Mouse (Mus musculus) kidney, postnatal 0 days (tissue): Measurements from ENCODE around the gene Txndc17. TPM values are rescaled to one million over a fixed set of nuclear protein-coding genes. Genes with fewer than 3 reads are reported as not detected.

Experiments
- ATAC-seq: fragments of 200-750 bp; cut with Nextera tagmentation; replicated peaks from 2 replicates; pipeline ENCODE4 v1.8.0; 2017; ENCODE audit warnings: low read depth, moderate number of reproducible peaks, moderate TSS enrichment, moderate library complexity; ENCODE audit not compliant: low FRiP score
- DNase-seq: peaks from one replicate; pipeline ENCODE4 v3.0.0-alpha.2; 2016; ENCODE audit warnings: low spot score
- H3K27ac ChIP-seq: fragments of 300-500 bp; sonication (generic); 2 replicates; pipeline ENCODE4 v1.5.1; 2014; ENCODE audit warnings: mild to moderate bottlenecking
- H3K27me3 ChIP-seq: fragments of 300-500 bp; sonication (generic); 2 replicates; pipeline ENCODE4 v1.6.1; 2014; ENCODE audit warnings: low read length, mixed read lengths; ENCODE audit not compliant: insufficient read depth
- H3K36me3 ChIP-seq: fragments of 300-500 bp; sonication (generic); 2 replicates; pipeline ENCODE4 v1.6.1; 2014; ENCODE audit warnings: low read length, mixed read lengths; ENCODE audit not compliant: insufficient read depth
- H3K4me1 ChIP-seq: fragments of 300-500 bp; sonication (generic); replicated peaks from 2 replicates; pipeline ENCODE4 v1.6.1; 2014; ENCODE audit warnings: antibody characterized with exemption, low read length, mixed read lengths; ENCODE audit not compliant: insufficient read depth
- H3K4me2 ChIP-seq: fragments of 300-500 bp; sonication (generic); 2 replicates; pipeline ENCODE4 v1.6.1; 2014; ENCODE audit warnings: mild to moderate bottlenecking, low read length, moderate library complexity, mixed read lengths
- H3K4me3 ChIP-seq: fragments of 300-500 bp; sonication (generic); replicated peaks from 2 replicates; pipeline ENCODE4 v1.5.1; 2014; ENCODE audit warnings: low read depth, low read length
- H3K9ac ChIP-seq: fragments of 300-500 bp; sonication (generic); 2 replicates; pipeline ENCODE4 v1.6.1; 2014; ENCODE audit warnings: low read depth, low read length
- H3K9me3 ChIP-seq: fragments of 300-500 bp; sonication (generic); replicated peaks from 2 replicates; pipeline ENCODE4 v1.6.1; 2016; ENCODE audit warnings: low read length, inconsistent platforms, mixed read lengths
- CTCF ChIP-seq: IDR thresholded peaks from 2 replicates; pipeline ENCODE4 v1.5.1; 2016; ENCODE audit warnings: antibody characterized with exemption, low read depth, mild to moderate bottlenecking, moderate library complexity
- WGBS: fragments of 180-500 bp; shearing (Covaris S2); extraction: QIAGEN DNeasy Blood & Tissue Kit; methylation state at CpG from one replicate; pipeline ENCODE4 v1.1.7; 2014; 5-methylcytosine and 5-hydroxymethylcytosine counted together
- polyA plus RNA-seq: library from polyadenylated mRNA; unstranded; fragments of >200 nt; fragmentation: Nextera tagmentation; extraction: Ambion mirVana; gene quantifications from 2 replicates; pipeline ENCODE4 v1.2.1, GENCODE M21; 2015

Gene Txndc17
- polyA plus RNA-seq, 1 experiment from 2014 or later = 260 TPM

DNA sequence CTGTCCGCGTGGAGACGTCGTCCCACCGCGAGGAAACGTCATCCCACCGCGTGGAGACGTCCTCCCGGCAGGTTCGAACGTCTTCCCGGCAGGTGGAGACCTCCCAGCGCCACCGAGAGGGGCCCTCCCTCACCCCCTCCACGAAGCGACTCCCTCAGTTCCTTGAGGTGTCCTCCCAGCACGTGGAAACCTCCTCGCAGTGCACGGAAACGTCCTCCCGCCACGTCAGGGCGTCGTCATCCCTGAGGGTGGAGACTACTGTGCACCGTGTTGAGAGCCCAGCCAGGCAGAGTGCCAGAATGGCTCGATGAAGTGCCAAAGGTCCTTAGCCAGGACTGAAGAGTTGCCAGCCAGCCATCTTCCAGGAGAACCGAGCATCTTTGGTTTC, 8.1 kb downstream of the Txndc17 start, which contains the start of gene Med31:
TSS of gene Med31 (minus strand) at position 183 of the 388 bp plus-strand sequence.
- ATAC-seq (peak; percentile 81), DNase-seq (peak; percentile 55)
- H3K9ac ChIP-seq = peak within 1 kb of the TSS; percentile 63
- no peaks in the 10 kb centered on the region for H3K27me3 ChIP-seq
- peaks cover 5% of the 10 kb centered on the region; the same call in 1 of the 2 replicates for H3K36me3 ChIP-seq
- no peak for TF ChIP-seq CTCF
- peaks cover 5% of the 10 kb centered on the region for H3K4me1 ChIP-seq
- peak within 1 kb of the TSS; percentile 57 for H3K4me3 ChIP-seq
- H3K9me3 ChIP-seq = no peaks in the 10 kb centered on the region
- H3K4me2 ChIP-seq = peak within 1 kb of the TSS; percentile 91
- under 1% methylated on average over 29 of the region's 29 CpGs for WGBS
- H3K27ac ChIP-seq = peak within 1 kb of the TSS; percentile 60

DNA sequence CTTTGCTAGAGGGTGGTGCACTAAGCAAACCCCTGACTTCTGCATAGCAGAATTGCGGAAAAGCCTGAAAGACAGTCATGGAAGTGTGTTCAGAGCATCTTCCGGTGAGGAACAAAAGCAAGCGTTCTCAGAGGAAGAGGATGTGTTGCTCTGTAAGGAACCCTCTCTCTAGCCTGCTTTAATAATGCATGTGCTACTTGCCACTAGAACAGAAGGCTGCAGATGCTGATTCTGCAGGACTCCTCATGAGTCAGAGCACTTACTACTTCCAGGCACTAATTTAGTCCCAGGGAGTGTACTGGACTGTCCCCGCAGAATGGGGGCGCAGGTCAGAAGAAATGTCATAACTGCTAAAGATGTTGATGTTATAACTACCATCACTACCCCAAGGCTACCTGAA, 9.8 kb downstream of the Txndc17 start:
- H3K4me2 ChIP-seq = no peak overlapping the region
- 79% methylated on average over 5 of the region's 5 CpGs for WGBS
- TF ChIP-seq CTCF = no peak
- no peak overlapping the region for H3K4me3 ChIP-seq
- DNase-seq (no peak), ATAC-seq (no peak)
- no peaks in the 10 kb centered on the region for H3K9me3 ChIP-seq
- H3K27me3 ChIP-seq = no peaks in the 10 kb centered on the region
- no peaks in the 10 kb centered on the region for H3K36me3 ChIP-seq
- no peak overlapping the region for H3K9ac ChIP-seq
- no peak overlapping the region for H3K27ac ChIP-seq
- H3K4me1 ChIP-seq = peaks cover 5% of the 10 kb centered on the region

DNA sequence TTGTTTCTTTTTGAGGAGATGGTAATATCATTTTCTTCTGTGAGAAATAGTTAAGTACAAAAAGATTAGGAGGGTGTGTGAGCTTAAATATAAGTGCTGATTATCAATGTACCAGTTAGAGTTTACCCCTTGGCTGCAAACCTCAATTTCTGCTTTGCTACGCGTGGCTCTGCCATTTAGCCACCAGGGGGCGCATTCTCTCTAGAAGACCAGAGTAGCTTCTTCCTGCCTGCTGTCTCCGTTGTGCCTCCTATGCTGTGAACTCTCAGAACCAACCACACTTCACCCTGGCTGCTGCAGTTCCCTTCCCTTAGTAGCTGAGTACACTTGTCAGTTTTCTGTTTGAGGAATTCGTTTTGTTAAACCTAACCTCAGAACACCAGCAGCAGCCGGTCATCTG, 13.9 kb downstream of the Txndc17 start:
- H3K27ac ChIP-seq = no peak overlapping the region
- no peak overlapping the region for H3K4me2 ChIP-seq
- no peak overlapping the region for H3K9ac ChIP-seq
- H3K27me3 ChIP-seq = no peaks in the 10 kb centered on the region
- DNase-seq = peak; percentile 89
- no peak overlapping the region for H3K4me3 ChIP-seq
- TF ChIP-seq CTCF = peak; percentile 96
- no peaks in the 10 kb centered on the region for H3K9me3 ChIP-seq
- 15% methylated on average over 6 of the region's 6 CpGs for WGBS
- H3K36me3 ChIP-seq = no peaks in the 10 kb centered on the region
- ATAC-seq = no peak
- H3K4me1 ChIP-seq = no peaks in the 10 kb centered on the region

GRCm38 (mm10) chr11:72223414-72223813, 16.1 kb downstream of the Txndc17 start:
- Histone ChIP-seq H3K36me3 (no peaks in the 10 kb centered on the region), H3K4me3 (no peak overlapping the region), H3K9ac (no peak overlapping the region), H3K4me2 (no peak overlapping the region), H3K9me3 (no peaks in the 10 kb centered on the region), H3K27ac (no peak overlapping the region), H3K27me3 (no peaks in the 10 kb centered on the region), H3K4me1 (no peaks in the 10 kb centered on the region)
- no peak for TF ChIP-seq CTCF
- 86% methylated on average over 4 of the region's 4 CpGs for WGBS
- ATAC-seq (no peak), DNase-seq (no peak)

- peak; percentile 94 for TF ChIP-seq CTCF
- Histone ChIP-seq H3K27ac (no peak overlapping the region), H3K9me3 (no peaks in the 10 kb centered on the region), H3K9ac (no peak overlapping the region), H3K4me2 (no peak overlapping the region), H3K4me1 (no peaks in the 10 kb centered on the region), H3K36me3 (no peaks in the 10 kb centered on the region), H3K27me3 (no peaks in the 10 kb centered on the region), H3K4me3 (no peak overlapping the region)
- ATAC-seq = no peak
- 8% methylated on average over 5 of the region's 5 CpGs for WGBS
- DNase-seq = peak; percentile 87
Measured at GRCm38 (mm10) chr11:72224865-72225264, 17.5 kb downstream of the Txndc17 start.

DNA sequence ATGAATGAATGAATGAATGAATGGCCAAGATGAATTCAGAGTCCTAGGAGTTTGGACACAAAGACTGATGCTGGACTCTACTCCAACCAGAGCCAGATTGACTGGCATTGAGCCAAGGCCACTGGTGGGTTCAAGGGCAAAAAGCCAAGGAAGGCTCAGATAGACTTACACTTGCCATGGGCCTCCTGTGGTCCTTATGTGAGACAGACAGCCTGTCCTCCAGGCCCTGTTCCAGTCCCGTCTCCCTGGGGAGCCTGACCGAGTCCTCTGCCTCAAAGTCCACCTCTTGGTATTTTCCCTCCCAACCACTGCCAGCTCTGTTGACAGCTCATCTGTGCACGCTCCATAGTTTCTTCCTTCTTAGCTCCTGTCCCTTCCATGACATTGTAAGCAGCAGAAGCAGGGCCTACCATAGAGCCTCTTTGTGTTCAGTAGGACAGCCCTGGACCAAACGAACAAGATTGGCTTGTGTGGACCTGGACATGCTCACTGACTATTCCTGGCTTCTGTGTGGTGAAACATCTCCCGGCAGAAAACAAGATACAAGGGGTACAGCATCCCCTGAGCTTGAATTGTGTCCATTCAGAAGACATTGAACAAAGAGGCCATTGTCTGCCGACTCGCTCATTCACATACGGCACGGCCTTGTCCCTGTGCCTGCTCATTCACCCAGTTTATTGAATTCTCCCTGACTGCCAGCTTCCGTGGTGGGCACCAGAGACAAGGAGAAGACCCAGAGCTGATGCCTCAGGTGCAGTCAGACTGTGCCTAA, 18.9 kb downstream of the Txndc17 start:
- Histone ChIP-seq H3K9ac (no peak overlapping the region), H3K4me2 (no peak overlapping the region), H3K27me3 (no peaks in the 10 kb centered on the region), H3K27ac (no peak overlapping the region), H3K36me3 (no peaks in the 10 kb centered on the region), H3K9me3 (no peaks in the 10 kb centered on the region), H3K4me1 (no peaks in the 10 kb centered on the region), H3K4me3 (no peak overlapping the region)
- no peak for DNase-seq
- 78% methylated on average over 10 of the region's 10 CpGs for WGBS
- no peak for ATAC-seq
- no peak for TF ChIP-seq CTCF
